Mouse (Mus musculus) mouse trophoblast stem cell (cell line): ENCODE measurements around the gene Klhl23.
"Not testable (repeated sequence)": the region's sequence is repeated elsewhere in the genome, so short reads cannot be mapped to it uniquely, and the experiment has no call there.

Experiments
- in situ Hi-C, 2 experiments: fragments of 300-500 bp; cut with MseI, MboI; formaldehyde crosslinking; loops; 2 replicates in 1 of 2; 3 replicates in 1 of 2; pipeline ENCODE4 v1.15.1; 2025

Klhl23 gene

GRCm38 (mm10) chr2:69821711-69822110, at the start of gene Klhl23:
Gene Klhl23, plus strand, starts transcription at chr2:69821944.
- in situ Hi-C loops, result no loop called here

DNA sequence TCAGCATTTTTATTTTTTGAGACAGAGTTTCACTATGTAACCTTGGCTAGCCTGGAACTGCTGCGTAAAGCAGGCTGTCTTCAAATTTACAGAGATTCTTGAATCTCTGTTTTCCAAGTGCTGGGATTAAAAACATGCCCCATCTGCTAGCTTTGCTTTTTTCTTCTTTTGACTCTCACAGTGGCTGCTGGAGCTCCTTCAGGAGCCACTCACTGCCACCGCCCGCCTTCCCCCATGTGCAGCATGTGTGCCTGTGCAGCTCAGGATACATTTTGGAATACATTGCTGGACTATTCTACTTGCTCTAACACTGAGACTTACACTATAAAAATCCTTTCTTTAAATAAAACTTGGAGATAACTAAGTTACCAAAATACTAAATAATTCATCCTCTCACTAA, 48.4 kb upstream of the Klhl23 start:
- in situ Hi-C loops, result loop anchor here in 1 of 2 experiments (10.0 kb wide), 1 partner anchor 139 kb away; no protein-coding TSS in a partner anchor

GRCm38 (mm10) chr2:69777985-69778835, 43.5 kb upstream of the Klhl23 start:
- in situ Hi-C loops, result loop anchor here in 1 of 2 experiments (10.0 kb wide), 1 partner anchor 143 kb away; no protein-coding TSS in a partner anchor

DNA sequence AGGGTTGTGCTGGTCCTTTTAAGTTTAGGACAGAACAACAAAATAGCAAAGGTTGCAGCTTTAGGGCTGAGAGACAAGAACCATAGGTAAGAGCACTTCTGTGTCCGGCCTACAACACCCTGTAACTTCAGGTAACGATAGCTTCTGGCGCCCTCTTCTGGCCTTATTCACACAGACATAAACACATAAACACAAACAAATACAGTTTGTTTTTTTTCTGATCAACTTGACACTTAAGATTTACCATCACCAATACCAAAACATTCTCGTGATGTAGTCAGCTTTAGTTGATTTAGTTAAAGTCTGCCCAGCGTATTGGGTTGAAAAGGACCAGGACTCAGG, 42.9 kb upstream of the Klhl23 start:
- in situ Hi-C loops, result loop anchor here in 1 of 2 experiments (10.0 kb wide), 1 partner anchor 144 kb away; no protein-coding TSS in a partner anchor

GRCm38 (mm10) chr2:69788974-69789373, 32.8 kb upstream of the Klhl23 start:
- in situ Hi-C loops, result no loop called here

GRCm38 (mm10) chr2:69789429-69790069, 32.2 kb upstream of the Klhl23 start, which contains the start of the genes Ccdc173 and Phospho2:
Gene Ccdc173, minus strand, starts transcription at chr2:69789575.
Gene Phospho2, plus strand, starts transcription at chr2:69789623.
- in situ Hi-C loops, result no loop called here

- in situ Hi-C loops, result no loop called here
These were observed 31.5 kb upstream of the Klhl23 start for GRCm38 (mm10) chr2:69790285-69790684.

DNA sequence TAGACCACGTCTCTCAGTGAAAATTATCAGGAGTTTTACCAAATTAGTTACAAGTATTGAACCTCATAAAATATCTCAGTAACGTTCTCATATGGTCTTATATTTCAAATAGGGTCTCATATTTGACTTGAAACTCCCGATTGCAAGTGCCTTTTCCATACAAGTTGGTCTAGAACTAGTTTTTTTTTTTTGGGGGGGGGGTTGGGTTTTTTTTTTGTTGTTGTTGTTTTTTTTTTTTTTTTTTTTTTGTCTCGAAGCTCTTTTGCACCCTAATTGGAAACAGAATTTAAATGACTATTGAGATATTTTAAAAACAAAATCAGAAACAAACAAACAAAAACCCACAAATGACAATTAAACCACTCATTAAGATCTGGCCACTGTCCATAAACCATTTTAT, 31.0 kb upstream of the Klhl23 start:
- in situ Hi-C loops, result no loop called here

- in situ Hi-C loops, result no loop called here
These were observed 18.8 kb upstream of the Klhl23 start for GRCm38 (mm10) chr2:69802911-69803312.

GRCm38 (mm10) chr2:69803756-69804155, 18.0 kb upstream of the Klhl23 start:
- in situ Hi-C loops, result no loop called here

DNA sequence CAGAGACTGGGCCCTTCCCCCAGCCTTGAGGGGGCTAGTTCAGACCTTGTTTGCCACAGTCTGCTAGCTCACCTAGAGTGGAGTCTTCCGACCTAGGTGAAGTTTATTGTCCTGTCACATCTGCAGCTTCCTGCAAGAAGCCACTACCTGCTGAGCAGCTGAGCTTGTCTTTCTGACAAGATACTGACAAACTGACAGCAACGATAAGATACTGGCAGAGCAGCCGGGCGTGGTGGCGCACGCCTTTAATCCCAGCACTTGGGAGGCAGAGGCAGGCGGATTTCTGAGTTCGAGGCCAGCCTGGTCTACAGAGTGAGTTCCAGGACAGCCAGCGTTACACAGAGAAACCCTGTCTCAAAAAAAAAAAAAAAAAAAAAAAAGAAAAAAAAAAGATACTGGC, 17.1 kb upstream of the Klhl23 start:
- in situ Hi-C loops, result not testable (repeated sequence)

DNA sequence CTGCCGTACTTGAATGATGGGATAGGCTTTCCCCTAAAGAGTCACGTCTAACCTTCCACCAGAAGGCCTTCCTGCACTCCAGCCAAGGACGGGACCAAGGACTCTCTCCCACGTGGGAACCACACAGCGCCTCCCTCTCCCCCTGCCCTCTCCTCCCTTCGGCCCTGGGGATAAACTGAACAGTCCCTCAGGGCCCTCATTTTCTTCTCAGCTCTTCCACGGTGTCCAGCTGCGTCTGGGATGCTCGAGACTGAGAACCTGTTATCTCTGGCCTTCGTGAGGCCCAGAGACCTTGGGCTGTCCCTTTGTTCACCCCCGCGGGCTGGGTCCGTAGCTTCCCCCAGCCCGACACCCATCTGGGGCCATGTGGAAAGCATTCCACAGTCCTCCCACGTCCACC, 11.6 kb upstream of the Klhl23 start:
- in situ Hi-C loops, result no loop called here

DNA sequence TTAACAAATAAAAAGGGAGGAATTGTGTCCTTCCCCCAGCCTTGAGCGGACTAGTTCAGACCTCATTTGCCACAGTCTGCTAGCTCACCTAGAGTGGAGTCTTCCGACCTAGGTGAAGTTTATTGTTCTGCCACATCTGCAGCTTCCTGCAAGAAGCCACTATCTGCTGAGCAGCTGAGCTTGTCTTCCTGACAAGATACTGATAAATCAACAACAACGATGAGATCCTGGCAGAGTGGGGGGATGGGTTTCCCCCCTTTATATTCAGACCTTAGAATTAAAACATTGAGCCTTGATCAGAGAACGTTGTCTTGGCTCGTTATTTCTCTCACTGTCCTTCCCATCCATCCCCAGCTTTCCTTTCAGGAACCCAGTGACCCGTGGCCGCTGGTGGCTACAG, 10.4 kb upstream of the Klhl23 start:
- in situ Hi-C loops, result not testable (repeated sequence)

- in situ Hi-C loops, result no loop called here
These were observed 5.2 kb upstream of the Klhl23 start for GRCm38 (mm10) chr2:69816575-69816974.

- in situ Hi-C loops, result no loop called here
These were observed 3.2 kb upstream of the Klhl23 start for GRCm38 (mm10) chr2:69818350-69819085.

GRCm38 (mm10) chr2:69820201-69820600, 1.5 kb upstream of the Klhl23 start:
- in situ Hi-C loops, result no loop called here

DNA sequence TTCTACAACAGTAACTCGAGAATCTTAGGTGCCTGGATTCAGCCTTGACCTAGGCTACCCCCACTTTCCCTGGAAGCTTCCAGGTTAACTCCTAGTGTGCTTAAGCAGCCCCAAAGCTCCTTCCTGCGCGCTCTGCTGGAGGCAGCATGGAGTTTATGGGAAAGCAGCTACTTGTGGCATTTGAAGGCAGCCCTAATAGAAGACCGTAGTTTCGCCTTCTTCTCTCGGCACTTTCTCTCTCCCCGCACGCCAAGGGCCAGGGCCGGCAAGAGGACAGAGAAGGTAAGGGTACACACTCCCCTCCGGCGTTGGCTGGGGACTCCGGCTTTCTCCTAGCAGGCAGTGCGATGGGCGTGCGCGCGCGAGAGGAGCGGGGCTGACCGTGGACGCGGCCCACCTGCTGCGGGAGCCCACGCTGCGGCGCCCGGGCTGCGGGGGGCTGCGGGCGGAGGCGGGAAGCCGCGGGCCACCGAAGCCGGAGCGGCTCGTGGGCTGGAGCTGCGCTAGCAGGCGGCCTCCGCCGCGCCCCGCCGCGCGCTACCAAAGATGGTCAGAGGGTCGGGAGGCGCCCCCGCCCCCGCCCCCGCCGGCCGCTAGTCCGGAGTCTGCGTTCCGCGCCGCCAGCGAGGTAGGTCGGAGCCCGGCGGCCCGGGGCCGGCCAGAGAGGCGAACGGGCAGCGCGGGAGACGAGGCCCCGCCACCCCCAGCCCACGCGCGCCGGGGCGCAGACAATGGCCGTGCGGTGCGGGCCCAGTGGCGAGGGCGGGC, 801 bp downstream of the Klhl23 start:
- in situ Hi-C loops, result no loop called here

DNA sequence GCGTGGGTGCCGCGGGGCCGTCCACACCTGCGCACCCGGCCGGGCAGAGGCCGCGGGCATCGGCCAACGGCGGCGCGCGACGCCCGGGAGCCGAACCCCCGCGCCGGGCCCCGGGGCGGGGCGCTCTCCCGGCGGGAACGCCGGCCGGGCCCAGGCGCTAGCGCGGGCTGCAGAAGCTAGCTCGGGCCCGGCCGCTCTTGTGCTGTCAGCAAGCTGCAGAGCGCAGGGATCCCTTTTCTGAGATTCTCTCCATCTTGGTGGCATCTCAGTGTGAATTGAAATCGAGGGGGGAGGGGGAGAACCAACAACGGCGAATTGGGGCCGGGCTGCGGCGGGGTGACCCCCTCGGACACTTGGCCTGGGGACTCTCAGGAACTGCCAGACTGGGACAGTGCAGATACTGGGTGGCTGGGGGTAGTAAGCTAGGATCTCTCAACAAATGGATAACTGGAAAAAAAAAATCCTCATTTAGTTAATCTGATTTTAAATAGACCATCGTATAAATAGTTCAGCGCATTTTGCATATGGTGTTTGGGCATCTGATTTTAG, 1.5 kb downstream of the Klhl23 start:
- in situ Hi-C loops, result no loop called here

DNA sequence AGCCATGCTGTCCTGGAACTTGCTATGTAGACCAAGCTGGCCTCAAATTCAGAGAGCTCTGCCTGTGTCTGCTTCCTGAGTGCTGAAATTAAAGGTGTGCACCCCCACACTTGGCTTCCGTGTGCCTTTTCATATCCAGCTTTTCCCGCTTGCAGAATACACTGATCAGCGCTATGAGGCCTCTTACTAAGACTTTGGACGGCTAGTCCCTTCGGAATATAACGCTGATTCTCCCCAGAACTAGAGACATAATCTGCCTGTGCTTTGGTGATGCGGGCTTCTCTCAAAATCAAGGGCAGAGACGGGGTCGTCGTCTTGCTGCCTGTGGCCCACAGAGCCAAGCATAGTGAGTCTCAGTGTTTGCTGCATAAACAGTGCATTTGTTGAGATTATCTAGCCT, 4.2 kb downstream of the Klhl23 start:
- in situ Hi-C loops, result no loop called here

GRCm38 (mm10) chr2:69826380-69826779, 4.6 kb downstream of the Klhl23 start:
- in situ Hi-C loops, result no loop called here

- in situ Hi-C loops, result no loop called here
These were observed 6.3 kb downstream of the Klhl23 start for GRCm38 (mm10) chr2:69828031-69828430.
